Mouse (Mus musculus) testis, adult 2 months (tissue): Measurements from ENCODE around the gene Gpr34. TPM values are rescaled to one million over a fixed set of nuclear protein-coding genes. Genes with fewer than 3 reads are reported as not detected.

Experiments used
- H3K27ac ChIP-seq: fragments of 200-500 bp; 2 replicates; pipeline ENCODE4 v1.5.1; 2012; ENCODE audit warnings: low read depth, low read length; ENCODE audit not compliant: control insufficient read depth, insufficient read depth
- H3K27me3 ChIP-seq: fragments of 200-500 bp; 2 replicates; pipeline ENCODE4 v1.6.1; 2012; ENCODE audit warnings: mild to moderate bottlenecking, low read length, moderate library complexity; ENCODE audit not compliant: control insufficient read depth, insufficient read depth
- H3K36me3 ChIP-seq: fragments of 200-500 bp; 2 replicates; pipeline ENCODE4 v1.6.1; 2012; ENCODE audit warnings: mild to moderate bottlenecking, low read length; ENCODE audit not compliant: control insufficient read depth, insufficient read depth
- H3K4me1 ChIP-seq: fragments of 200-500 bp; 2 replicates; pipeline ENCODE4 v1.6.1; 2012; ENCODE audit warnings: low read length; ENCODE audit not compliant: control insufficient read depth, insufficient read depth
- H3K4me3 ChIP-seq: fragments of 200-500 bp; 2 replicates; pipeline ENCODE4 v1.5.1; 2012; ENCODE audit warnings: low read depth, mild to moderate bottlenecking, low read length, moderate library complexity, mixed read lengths; ENCODE audit not compliant: control insufficient read depth
- CTCF ChIP-seq: fragments of 200-500 bp; IDR thresholded peaks from 2 replicates; pipeline ENCODE4 v1.5.1; 2012; ENCODE audit warnings: low read depth, mild to moderate bottlenecking, inconsistent platforms, low read length, moderate library complexity; ENCODE audit not compliant: control insufficient read depth, insufficient read depth, insufficient replicate concordance
- POLR2A ChIP-seq: fragments of 200-500 bp; IDR thresholded peaks from 2 replicates; pipeline ENCODE4 v1.6.1; 2012; ENCODE audit warnings: low read depth, mild to moderate bottlenecking, inconsistent platforms, low read length, moderate library complexity; ENCODE audit not compliant: control insufficient read depth
- polyA plus RNA-seq: library from polyadenylated mRNA; depleted of rRNA; stranded (reverse); fragments of >200 nt; gene quantifications from 2 replicates; pipeline ENCODE4 v1.2.3, GENCODE M21; 2012; rRNA removed

The Gpr34 gene
- polyA plus RNA-seq, 1 experiment: 0.06 TPM

- Histone ChIP-seq H3K27ac (no peak overlapping the region), H3K4me1 (no peaks in the 10 kb centered on the region), H3K4me3 (no peak overlapping the region), H3K27me3 (no peaks in the 10 kb centered on the region), H3K36me3 (no peaks in the 10 kb centered on the region)
- TF ChIP-seq CTCF (no peak), POLR2A (no peak)
Measured at GRCm38 (mm10) chrX:13673001-13673400, 41.1 kb downstream of the Gpr34 start.

- no peaks in the 10 kb centered on the region for H3K36me3 ChIP-seq
- H3K27me3 ChIP-seq: no peaks in the 10 kb centered on the region
- TF ChIP-seq POLR2A (no peak), CTCF (no peak)
- H3K27ac ChIP-seq: no peak overlapping the region
- H3K4me1 ChIP-seq: no peaks in the 10 kb centered on the region
- H3K4me3 ChIP-seq: no peak overlapping the region
Measured at GRCm38 (mm10) chrX:13681748-13682147, 49.9 kb downstream of the Gpr34 start.

- Histone ChIP-seq H3K27ac (no peak overlapping the region), H3K4me3 (no peak overlapping the region), H3K36me3 (no peaks in the 10 kb centered on the region), H3K4me1 (no peaks in the 10 kb centered on the region), H3K27me3 (no peaks in the 10 kb centered on the region)
- TF ChIP-seq POLR2A (no peak), CTCF (no peak)
Measured at GRCm38 (mm10) chrX:13686589-13686988, 54.7 kb downstream of the Gpr34 start.

GRCm38 (mm10) chrX:13688356-13688755 lies 56.5 kb downstream of the Gpr34 start:
- no peak overlapping the region for H3K27ac ChIP-seq
- no peaks in the 10 kb centered on the region for H3K4me1 ChIP-seq
- no peak for TF ChIP-seq POLR2A
- TF ChIP-seq CTCF: no peak
- H3K27me3 ChIP-seq: no peaks in the 10 kb centered on the region
- no peaks in the 10 kb centered on the region for H3K36me3 ChIP-seq
- H3K4me3 ChIP-seq: no peak overlapping the region

Other genes starting within 250 kb of the Gpr34 start
- gene Nyx, start 166.0 kb upstream of the Gpr34 start, polyA plus RNA-seq: 1.4 and 1.6 TPM in 2 replicates
- 0.11 and 0.52 TPM in 2 replicates for gene Gpr82, start 29.3 kb downstream of the Gpr34 start, polyA plus RNA-seq
- 0.61 and 0.99 TPM in 2 replicates for gene Cask, start 219.3 kb downstream of the Gpr34 start, polyA plus RNA-seq